Mouse (Mus musculus): ENCODE results near the gene Cpb2. TPM values are rescaled to one million over a fixed set of nuclear protein-coding genes. Genes with fewer than 3 reads are reported as not detected.

Gene Cpb2
- polyA plus RNA-seq, 1 experiment from 2014 or later = 6.8 TPM

DNA sequence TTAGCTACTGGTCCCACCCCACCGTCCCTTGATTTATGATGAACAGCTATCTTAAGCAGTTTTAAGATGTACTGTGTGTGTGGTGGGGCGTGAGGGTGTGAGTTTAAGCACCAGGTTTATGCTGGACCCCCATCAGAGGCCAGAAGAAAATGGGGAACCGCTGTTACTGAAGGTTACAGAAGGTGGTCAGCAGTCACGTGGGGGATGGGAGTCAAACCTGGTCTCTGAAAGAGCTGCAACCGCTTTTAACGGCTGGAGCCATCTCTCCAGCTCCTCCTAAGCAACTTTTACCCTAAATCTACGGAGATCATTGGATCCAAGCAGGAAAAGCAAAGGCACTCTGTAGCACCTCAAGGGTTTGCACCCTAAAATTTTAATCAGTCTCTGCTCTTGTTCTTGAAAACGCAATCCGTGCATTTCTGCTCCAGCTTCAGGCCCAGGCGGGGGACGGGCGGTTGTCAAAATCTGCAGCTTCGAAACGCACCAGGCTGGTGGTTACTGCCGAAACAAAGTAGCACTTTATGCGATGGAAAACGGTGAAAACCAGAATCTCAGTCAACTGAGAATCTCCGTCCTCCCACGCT, 41.6 kb downstream of the Cpb2 start:
- Histone ChIP-seq H3K27me3 (replicated peaks; ENCODE audit: control insufficient read depth, insufficient read depth, low read length) (no peaks in the 10 kb centered on the region), H3K4me2 (ENCODE audit: low read depth, low read length) (peak overlapping the region; percentile 82), H3K36me3 (ENCODE audit: control insufficient read depth, insufficient read depth, low read length) (no peaks in the 10 kb centered on the region), H3K9ac (ENCODE audit: low read depth, low read length) (peak overlapping the region; percentile 88), H3K4me1 (ENCODE audit: control insufficient read depth, insufficient read depth, low read length) (peaks cover 5% of the 10 kb centered on the region; the same call in 1 of the 2 replicates), H3K4me3 (ENCODE audit: low read length) (peak overlapping the region; percentile 99), H3K9me3 (ENCODE audit: control insufficient read depth, low read length) (no peaks in the 10 kb centered on the region), H3K27ac (ENCODE audit: low read length) (no peak overlapping the region)
- ATAC-seq = no peak; the same call in none of the 2 replicates
- WGBS = 5% methylated on average over 19 of the region's 19 CpGs

- peaks cover 5% of the 10 kb centered on the region; the same call in 1 of the 2 replicates for H3K4me1 ChIP-seq (ENCODE audit: control insufficient read depth, insufficient read depth, low read length)
- WGBS = under 1% methylated on average over 61 of the region's 61 CpGs
- no peaks in the 10 kb centered on the region for H3K27me3 ChIP-seq (replicated peaks; ENCODE audit: control insufficient read depth, insufficient read depth, low read length)
- H3K36me3 ChIP-seq (ENCODE audit: control insufficient read depth, insufficient read depth, low read length) = no peaks in the 10 kb centered on the region
- H3K27ac ChIP-seq (ENCODE audit: low read length) = peak within 1 kb of the TSS; percentile 83
- H3K4me3 ChIP-seq (ENCODE audit: low read length) = peak within 1 kb of the TSS; percentile 99
- H3K9ac ChIP-seq (ENCODE audit: low read depth, low read length) = peak within 1 kb of the TSS; percentile 88
- H3K4me2 ChIP-seq (ENCODE audit: low read depth, low read length) = peak within 1 kb of the TSS; percentile 82
- H3K9me3 ChIP-seq (ENCODE audit: control insufficient read depth, low read length) = no peaks in the 10 kb centered on the region
- ATAC-seq = peak; percentile 100
Measured at GRCm38 (mm10) chr14:75284193-75284915, 42.3 kb downstream of the Cpb2 start, which contains the start of gene Zc3h13. Gene Zc3h13, plus strand, starts transcription at chr14:75284373.

- H3K27ac ChIP-seq (ENCODE audit: low read length) = no peak overlapping the region
- H3K4me1 ChIP-seq (ENCODE audit: control insufficient read depth, insufficient read depth, low read length) = no peaks in the 10 kb centered on the region
- ATAC-seq = no peak
- H3K27me3 ChIP-seq (replicated peaks; ENCODE audit: control insufficient read depth, insufficient read depth, low read length) = no peaks in the 10 kb centered on the region
- 94% methylated on average over 1 of the region's 1 CpGs for WGBS
- H3K9ac ChIP-seq (ENCODE audit: low read depth, low read length) = no peak overlapping the region
- no peak overlapping the region for H3K4me2 ChIP-seq (ENCODE audit: low read depth, low read length)
- no peaks in the 10 kb centered on the region for H3K9me3 ChIP-seq (ENCODE audit: control insufficient read depth, low read length)
- no peaks in the 10 kb centered on the region for H3K36me3 ChIP-seq (ENCODE audit: control insufficient read depth, insufficient read depth, low read length)
- H3K4me3 ChIP-seq (ENCODE audit: low read length) = no peak overlapping the region
Measured at GRCm38 (mm10) chr14:75301081-75301480, 59.0 kb downstream of the Cpb2 start.

DNA sequence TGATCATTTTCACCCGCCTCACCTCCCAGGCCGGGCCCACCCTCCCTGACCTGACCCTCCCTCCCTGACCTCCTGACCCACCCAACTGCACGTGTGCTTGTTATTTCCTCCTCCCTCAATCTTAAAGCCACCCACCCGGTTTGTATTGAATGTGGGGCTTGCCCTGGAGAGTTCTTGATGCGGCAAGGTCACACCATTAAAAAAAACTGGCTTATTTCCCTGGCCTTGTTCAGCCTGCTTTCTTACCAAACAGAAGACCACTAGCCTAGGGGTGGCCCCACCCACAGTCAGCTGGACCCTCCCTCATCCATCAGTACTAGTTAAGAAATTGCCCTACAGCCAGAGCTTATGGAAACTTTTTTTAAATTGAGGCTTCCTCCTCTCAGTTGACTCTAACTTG, 61.7 kb downstream of the Cpb2 start:
- no peaks in the 10 kb centered on the region for H3K36me3 ChIP-seq (ENCODE audit: control insufficient read depth, insufficient read depth, low read length)
- H3K9ac ChIP-seq (ENCODE audit: low read depth, low read length) = no peak overlapping the region
- WGBS = 47% methylated on average over 5 of the region's 5 CpGs
- H3K27ac ChIP-seq (ENCODE audit: low read length) = no peak overlapping the region
- H3K27me3 ChIP-seq (replicated peaks; ENCODE audit: control insufficient read depth, insufficient read depth, low read length) = no peaks in the 10 kb centered on the region
- no peak overlapping the region for H3K4me3 ChIP-seq (ENCODE audit: low read length)
- no peak overlapping the region for H3K4me2 ChIP-seq (ENCODE audit: low read depth, low read length)
- no peak for ATAC-seq
- no peaks in the 10 kb centered on the region for H3K9me3 ChIP-seq (ENCODE audit: control insufficient read depth, low read length)
- no peaks in the 10 kb centered on the region for H3K4me1 ChIP-seq (ENCODE audit: control insufficient read depth, insufficient read depth, low read length)

DNA sequence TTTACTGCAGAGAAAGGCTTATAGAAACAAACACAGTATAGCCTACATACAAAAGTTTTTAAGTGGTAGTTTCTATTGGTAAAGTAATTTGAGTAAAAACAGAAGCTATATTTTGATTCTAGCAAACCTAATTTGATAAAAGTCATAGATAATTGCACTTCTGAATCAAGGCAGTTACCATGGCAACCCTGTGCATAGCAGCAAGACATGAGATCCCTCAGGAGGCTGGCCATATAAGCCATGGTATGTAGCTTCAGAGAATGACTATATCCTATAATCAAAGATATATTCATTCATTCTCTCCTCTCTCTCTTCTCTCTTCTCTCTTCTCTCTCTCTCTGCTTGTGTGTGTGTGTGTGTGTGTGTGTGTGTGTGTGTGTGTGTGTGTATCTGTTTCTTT, 65.8 kb downstream of the Cpb2 start:
- Histone ChIP-seq H3K9ac (ENCODE audit: low read depth, low read length) (no peak overlapping the region), H3K4me3 (ENCODE audit: low read length) (no peak overlapping the region)

GRCm38 (mm10) chr14:75309336-75309992, 67.4 kb downstream of the Cpb2 start:
- Histone ChIP-seq H3K4me3 (ENCODE audit: low read length) (no peak overlapping the region), H3K36me3 (ENCODE audit: control insufficient read depth, insufficient read depth, low read length) (no peaks in the 10 kb centered on the region), H3K27ac (ENCODE audit: low read length) (no peak overlapping the region), H3K9me3 (ENCODE audit: control insufficient read depth, low read length) (no peaks in the 10 kb centered on the region), H3K4me1 (ENCODE audit: control insufficient read depth, insufficient read depth, low read length) (no peaks in the 10 kb centered on the region), H3K4me2 (ENCODE audit: low read depth, low read length) (no peak overlapping the region), H3K27me3 (replicated peaks; ENCODE audit: control insufficient read depth, insufficient read depth, low read length) (no peaks in the 10 kb centered on the region), H3K9ac (ENCODE audit: low read depth, low read length) (no peak overlapping the region)
- ATAC-seq = no peak
- WGBS = 60% methylated on average over 5 of the region's 5 CpGs

More for the DNA sequence above, 65.8 kb downstream of the Cpb2 start:
- Histone ChIP-seq H3K4me1 (ENCODE audit: control insufficient read depth, insufficient read depth, low read length) (no peaks in the 10 kb centered on the region), H3K27ac (ENCODE audit: low read length) (no peak overlapping the region), H3K36me3 (ENCODE audit: control insufficient read depth, insufficient read depth, low read length) (no peaks in the 10 kb centered on the region), H3K9me3 (ENCODE audit: control insufficient read depth, low read length) (no peaks in the 10 kb centered on the region), H3K27me3 (replicated peaks; ENCODE audit: control insufficient read depth, insufficient read depth, low read length) (no peaks in the 10 kb centered on the region), H3K4me2 (ENCODE audit: low read depth, low read length) (no peak overlapping the region)
- no peak for ATAC-seq

DNA sequence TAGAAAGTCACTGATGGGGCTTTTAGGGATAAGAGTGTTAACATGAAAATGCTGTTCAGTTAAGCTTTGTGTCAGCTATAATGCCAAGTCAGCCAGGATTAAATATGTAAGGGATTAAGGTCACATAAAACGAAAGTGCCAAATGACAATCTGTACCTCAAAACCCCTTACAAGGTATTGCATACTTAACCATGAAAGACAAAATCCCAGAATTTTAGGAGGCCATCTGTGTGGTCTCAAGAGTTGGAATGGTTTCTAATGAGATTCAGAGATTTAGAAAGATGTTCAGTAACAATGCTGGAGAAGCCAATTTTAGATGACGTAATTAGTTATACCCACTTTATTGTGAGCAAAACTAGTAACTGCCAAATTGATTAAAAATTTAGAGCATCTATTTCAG, 72.4 kb downstream of the Cpb2 start:
- no peak overlapping the region for H3K4me3 ChIP-seq (ENCODE audit: low read length)
- H3K9me3 ChIP-seq (ENCODE audit: control insufficient read depth, low read length) = no peaks in the 10 kb centered on the region
- no peaks in the 10 kb centered on the region for H3K4me1 ChIP-seq (ENCODE audit: control insufficient read depth, insufficient read depth, low read length)
- H3K27ac ChIP-seq (ENCODE audit: low read length) = no peak overlapping the region
- H3K4me2 ChIP-seq (ENCODE audit: low read depth, low read length) = no peak overlapping the region
- ATAC-seq = no peak
- 86% methylated on average over 2 of the region's 2 CpGs for WGBS
- H3K36me3 ChIP-seq (ENCODE audit: control insufficient read depth, insufficient read depth, low read length) = no peaks in the 10 kb centered on the region
- H3K9ac ChIP-seq (ENCODE audit: low read depth, low read length) = no peak overlapping the region
- no peaks in the 10 kb centered on the region for H3K27me3 ChIP-seq (replicated peaks; ENCODE audit: control insufficient read depth, insufficient read depth, low read length)

GRCm38 (mm10) chr14:75318736-75319135, 76.6 kb downstream of the Cpb2 start:
- no peak for ATAC-seq
- Histone ChIP-seq H3K36me3 (ENCODE audit: control insufficient read depth, insufficient read depth, low read length) (peaks cover 4% of the 10 kb centered on the region; the same call in 1 of the 2 replicates), H3K9ac (ENCODE audit: low read depth, low read length) (no peak overlapping the region), H3K4me1 (ENCODE audit: control insufficient read depth, insufficient read depth, low read length) (no peaks in the 10 kb centered on the region), H3K27ac (ENCODE audit: low read length) (no peak overlapping the region), H3K4me2 (ENCODE audit: low read depth, low read length) (no peak overlapping the region), H3K9me3 (ENCODE audit: control insufficient read depth, low read length) (no peaks in the 10 kb centered on the region), H3K4me3 (ENCODE audit: low read length) (no peak overlapping the region), H3K27me3 (replicated peaks; ENCODE audit: control insufficient read depth, insufficient read depth, low read length) (no peaks in the 10 kb centered on the region)
- WGBS = 97% methylated on average over 2 of the region's 2 CpGs

- Histone ChIP-seq H3K4me2 (ENCODE audit: low read depth, low read length) (no peak overlapping the region), H3K9me3 (ENCODE audit: control insufficient read depth, low read length) (no peaks in the 10 kb centered on the region), H3K27me3 (replicated peaks; ENCODE audit: control insufficient read depth, insufficient read depth, low read length) (no peaks in the 10 kb centered on the region), H3K4me3 (ENCODE audit: low read length) (no peak overlapping the region), H3K4me1 (ENCODE audit: control insufficient read depth, insufficient read depth, low read length) (no peaks in the 10 kb centered on the region), H3K9ac (ENCODE audit: low read depth, low read length) (no peak overlapping the region), H3K27ac (ENCODE audit: low read length) (no peak overlapping the region), H3K36me3 (ENCODE audit: control insufficient read depth, insufficient read depth, low read length) (peaks cover 4% of the 10 kb centered on the region)
- ATAC-seq = no peak
- 93% methylated on average over 5 of the region's 5 CpGs for WGBS
Measured at GRCm38 (mm10) chr14:75320269-75320668, 78.2 kb downstream of the Cpb2 start.

Measured in intestine, embryonic 16.5 days (tissue).